Mouse (Mus musculus) liver, embryonic 16.5 days (tissue): Measurements from ENCODE around the gene Pold4. TPM values are rescaled to one million over a fixed set of nuclear protein-coding genes. Genes with fewer than 3 reads are reported as not detected.
A peak's percentile ranks its signal among the peaks of the same experiment; 100 is the strongest.

Source experiments
- ATAC-seq: fragments of 200-750 bp; cut with Nextera tagmentation; 2 replicates; pipeline ENCODE4 v1.8.0; 2017; ENCODE audit warnings: low read depth, mild to moderate bottlenecking, moderate number of reproducible peaks, moderate library complexity
- H3K27ac ChIP-seq: fragments of 300-500 bp; sonication (generic); 2 replicates; pipeline ENCODE4 v1.5.1; 2014; ENCODE audit warnings: mild to moderate bottlenecking, low read length
- H3K27me3 ChIP-seq: fragments of 300-500 bp; sonication (generic); 2 replicates; pipeline ENCODE4 v1.6.1; 2014; ENCODE audit warnings: low read depth, low read length, mixed read lengths; ENCODE audit not compliant: control insufficient read depth, insufficient read depth
- H3K36me3 ChIP-seq: fragments of 300-500 bp; sonication (generic); 2 replicates; pipeline ENCODE4 v1.6.1; 2014; ENCODE audit warnings: mild to moderate bottlenecking; ENCODE audit not compliant: control insufficient read depth, insufficient read depth
- H3K4me1 ChIP-seq: fragments of 300-500 bp; sonication (generic); 2 replicates; pipeline ENCODE4 v1.6.1; 2014; ENCODE audit warnings: low read depth, low read length, mixed read lengths; ENCODE audit not compliant: control insufficient read depth
- H3K4me2 ChIP-seq: fragments of 300-500 bp; sonication (generic); 2 replicates; pipeline ENCODE4 v1.6.1; 2014; ENCODE audit warnings: low read depth, low read length, mixed read lengths
- H3K4me3 ChIP-seq: fragments of 300-500 bp; sonication (generic); 2 replicates; pipeline ENCODE4 v1.5.1; 2014; ENCODE audit warnings: low read depth, mild to moderate bottlenecking, low read length
- H3K9ac ChIP-seq: fragments of 300-500 bp; sonication (generic); 2 replicates; pipeline ENCODE4 v1.6.1; 2014; ENCODE audit warnings: low read depth, low read length
- H3K9me3 ChIP-seq: fragments of 300-500 bp; sonication (generic); replicated peaks from 2 replicates; pipeline ENCODE4 v1.6.1; 2016; ENCODE audit warnings: low read length; ENCODE audit not compliant: control insufficient read depth
- WGBS: fragments of 180-500 bp; shearing (Covaris S2); extraction: QIAGEN DNeasy Blood & Tissue Kit; methylation state at CpG from one replicate; pipeline ENCODE4 v1.1.7; 2014; ENCODE audit not compliant: insufficient replicate concordance; 5-methylcytosine and 5-hydroxymethylcytosine counted together
- polyA plus RNA-seq: library from polyadenylated mRNA; unstranded; fragments of >200 nt; fragmentation: Nextera tagmentation; extraction: Ambion mirVana; gene quantifications from 2 replicates; pipeline ENCODE4 v1.2.1, GENCODE M21; 2015

Pold4 gene
- polyA plus RNA-seq = 12.2 and 14.8 TPM in 2 replicates

DNA sequence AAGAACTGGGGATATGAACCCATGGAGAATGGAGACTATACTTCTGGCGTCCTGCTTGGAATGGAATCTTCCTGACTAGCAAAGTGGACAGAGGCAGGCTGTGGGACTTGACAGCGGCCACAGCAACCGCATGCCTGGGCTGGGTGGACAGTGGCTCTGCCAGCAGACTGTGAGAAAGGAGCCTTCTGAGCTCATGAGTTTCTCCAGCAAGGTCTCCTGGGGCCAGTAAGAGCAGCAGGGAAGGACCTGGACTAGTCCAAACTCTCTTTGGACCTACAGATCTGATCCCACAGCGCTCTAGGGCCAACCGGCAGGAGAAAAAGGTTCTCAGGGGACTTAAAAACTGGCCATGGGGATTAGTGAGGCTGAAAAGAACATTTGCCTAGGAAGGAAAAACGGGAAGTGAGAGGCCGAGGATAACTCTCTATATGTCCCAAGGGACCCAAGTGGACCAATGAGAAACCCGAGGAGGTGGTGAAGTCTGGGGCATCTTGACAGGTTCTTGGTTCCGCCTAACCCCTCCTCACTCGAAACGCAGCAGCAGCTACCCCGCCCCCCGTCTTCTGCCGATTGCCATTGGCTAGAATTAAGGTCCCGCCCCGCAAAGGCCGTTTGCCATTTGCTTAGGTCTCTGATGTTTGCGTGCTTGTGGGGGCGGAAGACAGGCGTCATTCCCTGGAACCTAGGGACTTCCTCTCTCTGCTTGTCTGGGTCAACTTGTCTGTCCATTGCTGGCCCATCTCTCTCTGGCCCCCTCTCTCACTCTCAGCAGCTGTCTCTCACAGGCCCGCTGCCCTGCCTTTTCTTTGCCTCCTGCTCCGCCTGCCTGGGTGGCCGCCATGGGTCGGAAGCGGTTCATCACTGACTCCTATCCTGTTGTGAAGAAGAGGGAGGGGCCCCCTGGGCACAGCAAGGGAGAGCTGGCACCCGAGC, at the start of gene Pold4:
Pold4 (plus strand) TSS at position 647 of the 933 bp plus-strand sequence.
- Histone ChIP-seq H3K9ac (peak within 1 kb of the TSS; percentile 75), H3K4me1 (peaks cover 21% of the 10 kb centered on the region), H3K4me2 (peak within 1 kb of the TSS; percentile 82), H3K27ac (peak within 1 kb of the TSS; percentile 83), H3K36me3 (no peaks in the 10 kb centered on the region), H3K4me3 (peak within 1 kb of the TSS; percentile 72), H3K27me3 (no peaks in the 10 kb centered on the region; the same call in none of the 2 replicates), H3K9me3 (no peaks in the 10 kb centered on the region)
- 11% methylated on average over 26 of the region's 26 CpGs for WGBS
- ATAC-seq = peak; percentile 89

DNA sequence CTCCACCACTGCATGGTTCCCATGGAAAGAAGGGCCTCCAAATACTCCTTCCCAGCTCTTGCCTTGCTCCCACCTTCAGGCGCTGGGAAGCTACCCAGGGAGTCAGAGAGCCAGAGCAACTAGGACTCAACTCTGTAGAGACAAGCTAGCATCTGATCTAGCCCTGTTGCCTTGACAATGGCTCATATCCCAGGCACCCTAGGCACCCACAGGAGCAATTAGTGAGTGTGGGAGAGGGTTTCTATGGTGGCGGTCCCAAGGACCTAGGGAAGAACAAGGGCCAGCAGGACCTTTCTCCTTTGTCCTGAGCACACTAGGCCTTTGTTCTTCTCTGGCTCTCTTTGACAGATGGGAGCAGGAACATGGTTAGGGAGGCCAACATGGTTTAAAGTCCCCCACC, 48.0 kb upstream of the Pold4 start:
- WGBS = 59% methylated on average over 2 of the region's 2 CpGs

DNA sequence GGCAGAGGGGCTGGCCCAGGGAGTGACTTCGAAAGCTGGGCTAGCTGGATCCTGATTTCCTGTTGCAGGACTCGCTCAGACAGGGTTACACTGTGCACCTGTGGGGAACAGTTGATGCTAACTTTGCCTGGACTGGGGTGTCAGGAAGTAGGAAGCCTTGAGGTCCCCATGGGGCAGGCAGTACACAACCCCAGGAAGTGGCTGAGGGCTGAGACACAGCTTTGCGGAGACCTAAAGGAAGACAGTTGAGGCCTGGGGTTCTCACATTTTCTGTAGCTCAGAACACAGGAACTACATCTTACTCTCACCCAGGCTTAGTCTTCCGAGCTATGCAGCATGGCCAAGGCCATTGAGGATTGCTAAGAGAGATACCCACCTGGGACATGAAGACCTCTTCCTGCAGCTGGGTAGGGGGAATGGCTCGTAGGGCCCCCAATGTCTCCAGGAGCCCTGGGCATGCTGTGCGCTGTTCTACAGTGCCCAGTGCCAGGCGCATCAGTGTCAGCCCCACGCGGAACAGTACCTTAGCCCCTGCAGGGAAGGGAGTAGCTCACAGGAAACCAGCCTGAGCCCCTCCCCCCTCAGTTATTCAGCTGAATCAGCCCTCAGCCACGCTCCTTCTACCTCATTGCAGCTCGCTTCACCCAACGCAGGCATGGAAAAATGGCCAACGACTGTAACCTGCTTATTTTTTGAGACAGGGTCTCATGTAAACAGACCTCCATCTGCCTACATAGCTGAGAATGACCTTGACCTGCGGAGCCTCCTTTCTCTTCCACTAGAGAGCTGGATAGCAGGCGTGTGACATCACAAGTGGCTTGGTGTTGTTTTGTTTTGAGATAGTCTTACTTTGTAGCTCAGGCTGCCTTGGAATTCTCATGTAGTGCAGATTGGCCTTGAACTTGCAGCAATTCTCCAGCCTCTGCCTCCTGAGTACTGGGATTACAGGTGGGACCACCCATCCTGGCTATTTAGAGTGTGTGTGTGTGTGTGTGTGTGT, 46.4 kb upstream of the Pold4 start:
- peak; percentile 52 for ATAC-seq
- H3K4me2 ChIP-seq = no peak overlapping the region; the same call in 1 of the 2 replicates
- H3K9ac ChIP-seq = no peak overlapping the region
- H3K36me3 ChIP-seq = no peaks in the 10 kb centered on the region
- H3K27me3 ChIP-seq = no peaks in the 10 kb centered on the region
- peak overlapping the region; percentile 69 for H3K27ac ChIP-seq
- WGBS = 29% methylated on average over 15 of the region's 15 CpGs
- H3K4me1 ChIP-seq = peaks cover 16% of the 10 kb centered on the region
- H3K4me3 ChIP-seq = no peak overlapping the region
- H3K9me3 ChIP-seq = no peaks in the 10 kb centered on the region

More for the DNA sequence above, 48.0 kb upstream of the Pold4 start:
- no peaks in the 10 kb centered on the region for H3K9me3 ChIP-seq
- H3K27me3 ChIP-seq = no peaks in the 10 kb centered on the region
- H3K9ac ChIP-seq = no peak overlapping the region
- H3K4me3 ChIP-seq = no peak overlapping the region
- H3K4me1 ChIP-seq = peaks cover 16% of the 10 kb centered on the region
- ATAC-seq = no peak
- H3K36me3 ChIP-seq = no peaks in the 10 kb centered on the region
- no peak overlapping the region for H3K27ac ChIP-seq
- no peak overlapping the region for H3K4me2 ChIP-seq

DNA sequence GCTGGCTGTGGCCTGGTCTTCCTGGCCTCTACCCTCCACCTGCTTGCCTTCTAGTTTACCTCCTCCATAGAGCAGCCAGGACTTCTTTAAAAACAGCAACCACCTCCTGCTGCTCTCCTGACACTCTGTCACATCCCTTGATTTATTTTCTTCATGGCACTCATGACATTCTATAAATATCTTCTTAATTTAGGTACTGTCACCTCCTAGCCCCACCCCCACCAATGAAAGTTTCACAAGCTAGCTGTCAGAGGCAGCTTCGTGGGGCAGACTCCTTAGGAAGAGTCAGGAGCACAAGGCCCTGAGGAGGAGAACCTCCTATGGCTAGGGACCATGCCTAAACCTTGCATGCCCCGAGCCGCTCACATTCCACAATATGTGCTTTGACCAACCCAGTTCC, 44.4 kb upstream of the Pold4 start:
- no peak for ATAC-seq
- H3K4me2 ChIP-seq = no peak overlapping the region
- H3K4me3 ChIP-seq = no peak overlapping the region
- H3K4me1 ChIP-seq = peaks cover 25% of the 10 kb centered on the region
- H3K36me3 ChIP-seq = no peaks in the 10 kb centered on the region
- WGBS = 59% methylated on average over 3 of the region's 3 CpGs
- no peak overlapping the region for H3K9ac ChIP-seq
- H3K27me3 ChIP-seq = no peaks in the 10 kb centered on the region
- H3K9me3 ChIP-seq = no peaks in the 10 kb centered on the region
- no peak overlapping the region for H3K27ac ChIP-seq

DNA sequence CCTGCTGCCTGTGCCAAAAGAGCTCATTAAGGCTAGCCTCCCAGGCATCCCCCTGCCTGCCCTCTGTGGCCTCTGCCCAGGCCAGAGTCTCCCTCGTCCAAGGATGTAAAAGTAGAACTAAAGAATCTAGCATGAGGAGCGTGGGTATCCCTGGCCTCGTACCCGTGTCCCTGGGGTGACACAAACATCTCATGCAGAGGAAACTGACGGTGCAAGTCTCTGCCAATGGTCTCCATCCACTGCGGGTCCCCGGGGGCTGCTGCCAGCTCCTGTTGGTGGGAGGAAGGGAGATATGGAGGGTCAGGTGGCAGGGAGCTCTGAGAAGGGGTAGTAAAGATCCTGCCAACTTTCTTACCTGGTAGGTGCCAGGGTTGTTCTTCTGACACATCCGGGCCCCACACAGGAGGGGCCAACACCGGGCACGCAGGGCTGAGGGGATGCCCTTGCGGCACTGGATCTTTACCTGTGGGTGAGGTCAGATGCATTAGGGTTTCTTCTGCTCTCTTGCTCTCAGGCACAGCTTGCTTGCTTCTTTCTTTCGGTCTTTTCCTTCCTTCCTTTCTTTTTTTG, 42.6 kb upstream of the Pold4 start:
- Histone ChIP-seq H3K4me3 (no peak overlapping the region), H3K36me3 (peaks cover 3% of the 10 kb centered on the region), H3K27ac (no peak overlapping the region), H3K4me1 (peaks cover 39% of the 10 kb centered on the region), H3K9ac (no peak overlapping the region), H3K4me2 (no peak overlapping the region), H3K9me3 (no peaks in the 10 kb centered on the region), H3K27me3 (no peaks in the 10 kb centered on the region)
- no peak for ATAC-seq
- 75% methylated on average over 12 of the region's 12 CpGs for WGBS

DNA sequence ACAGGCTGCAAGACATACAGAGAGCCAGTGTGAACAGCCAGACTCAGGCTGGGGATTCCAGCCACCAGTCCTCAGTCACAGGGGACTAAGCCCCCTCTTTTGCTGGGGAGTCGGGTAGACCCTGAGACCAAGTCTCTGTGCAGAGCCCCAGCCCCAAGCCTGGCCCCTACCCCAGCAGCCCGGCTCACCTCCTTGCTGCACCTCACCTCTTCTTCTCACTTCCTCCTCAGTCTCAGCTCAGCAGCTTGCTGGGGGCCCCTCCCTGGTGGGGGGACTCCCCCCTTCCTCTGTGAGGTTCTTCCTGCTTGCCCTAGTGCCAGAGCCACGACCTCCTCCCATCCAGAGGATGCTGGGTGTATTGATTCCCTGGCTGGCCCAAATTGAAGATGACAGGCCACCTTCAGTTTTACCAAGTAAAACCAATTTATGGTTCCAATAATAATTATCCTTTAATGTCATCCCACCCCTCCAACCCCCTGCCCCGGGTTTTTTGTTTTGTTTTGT, 40.8 kb upstream of the Pold4 start, which contains the start of gene Tbc1d10c:
Tbc1d10c (minus strand) TSS at position 454 of the 504 bp plus-strand sequence.
- ATAC-seq = no peak
- Histone ChIP-seq H3K27ac (peak within 1 kb of the TSS; percentile 90), H3K4me3 (peak within 1 kb of the TSS; percentile 97), H3K9me3 (no peaks in the 10 kb centered on the region), H3K4me1 (peaks cover 40% of the 10 kb centered on the region), H3K9ac (peak within 1 kb of the TSS; percentile 98), H3K27me3 (no peaks in the 10 kb centered on the region), H3K4me2 (peak within 1 kb of the TSS; percentile 90), H3K36me3 (peaks cover 21% of the 10 kb centered on the region)
- 24% methylated on average over 4 of the region's 4 CpGs for WGBS

DNA sequence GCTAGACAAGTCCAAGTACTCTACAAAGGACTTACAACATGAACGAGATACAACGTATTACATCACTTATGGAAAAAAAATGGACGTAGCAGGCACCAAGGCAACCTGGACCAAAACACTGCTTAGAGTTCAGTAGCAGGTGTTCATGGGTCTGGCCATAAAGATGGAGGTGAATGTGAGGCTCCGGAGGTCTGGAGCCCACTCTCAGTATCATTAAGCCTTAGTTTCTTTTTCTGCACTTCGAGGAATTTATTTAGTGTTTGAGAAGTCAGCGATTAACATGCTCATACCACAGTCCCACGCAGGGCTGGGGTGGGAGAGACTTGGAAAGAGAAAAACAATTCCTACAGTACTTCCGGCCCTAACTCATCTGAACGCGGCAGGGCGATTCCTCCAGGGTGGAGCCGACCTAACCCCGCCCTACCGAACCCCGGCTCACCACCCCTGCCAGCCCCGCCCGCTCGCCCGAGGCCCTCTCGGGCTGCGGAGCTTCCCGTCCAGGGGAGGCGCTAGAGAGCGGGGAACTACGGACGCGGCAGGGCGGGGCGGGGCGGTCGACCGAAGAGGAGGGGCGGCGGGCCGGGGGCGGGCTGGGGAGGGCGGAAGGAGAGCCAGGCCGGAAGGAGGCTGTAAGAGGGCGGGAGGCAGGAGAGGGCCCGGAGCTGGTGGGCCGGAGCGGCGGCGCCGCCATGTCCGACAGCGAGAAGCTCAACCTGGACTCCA, 40.0 kb upstream of the Pold4 start, which contains the start of gene Ppp1ca:
Ppp1ca (plus strand) TSS at position 538 of the 723 bp plus-strand sequence.
- Histone ChIP-seq H3K4me1 (peaks cover 48% of the 10 kb centered on the region), H3K4me2 (peak within 1 kb of the TSS; percentile 90), H3K9ac (peak within 1 kb of the TSS; percentile 98), H3K9me3 (no peaks in the 10 kb centered on the region), H3K27me3 (no peaks in the 10 kb centered on the region), H3K4me3 (peak within 1 kb of the TSS; percentile 97), H3K36me3 (peaks cover 24% of the 10 kb centered on the region), H3K27ac (peak within 1 kb of the TSS; percentile 90)
- 3% methylated on average over 40 of the region's 47 CpGs for WGBS
- ATAC-seq = peak; percentile 94
